Mouse (Mus musculus): ENCODE measurements around the gene Cntf. TPM values are rescaled to one million over a fixed set of nuclear protein-coding genes. Genes with fewer than 3 reads are reported as not detected.

Cntf gene
- total and polyA plus RNA-seq, 3 experiments = 0.10 to 7.4 (median 3.0) TPM

GRCm38 (mm10) chr19:12787721-12788120, 22.3 kb upstream of the Cntf start:
- Histone ChIP-seq H3K36me3 (replicated peaks) (peaks cover 42% of the 10 kb centered on the region), H3K27me3 (ENCODE audit: insufficient read depth, low read length) (no peaks in the 10 kb centered on the region), H3K4me3 (ENCODE audit: low read depth, low read length) (no peak overlapping the region), H3K4me1 (ENCODE audit: insufficient read depth, low read depth, low read length) (peaks cover 13% of the 10 kb centered on the region), H3K9me3 (replicated peaks) (no peaks in the 10 kb centered on the region)
- TF ChIP-seq GATA2 (IDR thresholded peaks at IDR 0.05; ENCODE audit: borderline replicate concordance, low read depth, low read length) (no peak), CTCF (IDR thresholded peaks at IDR 0.05; ENCODE audit: low read depth, low read length) (no peak), TAL1 (conservative IDR thresholded peaks at IDR 0.05; ENCODE audit: low read depth, low read length) (no peak)
- ATAC-seq (ENCODE audit: extremely low read depth, insufficient number of reproducible peaks, low FRiP score, poor library complexity, severe bottlenecking) (no peak), DNase-seq (ENCODE audit: low spot score) (no peak)

GRCm38 (mm10) chr19:12786803-12787395, 21.5 kb upstream of the Cntf start:
- Histone ChIP-seq H3K9me3 (replicated peaks) (no peaks in the 10 kb centered on the region), H3K4me1 (ENCODE audit: insufficient read depth, low read depth, low read length) (peaks cover 14% of the 10 kb centered on the region), H3K4me3 (ENCODE audit: low read depth, low read length) (no peak overlapping the region), H3K27me3 (ENCODE audit: insufficient read depth, low read length) (no peaks in the 10 kb centered on the region), H3K36me3 (replicated peaks) (peaks cover 42% of the 10 kb centered on the region)
- no peak for DNase-seq (ENCODE audit: low spot score)
- ATAC-seq (ENCODE audit: extremely low read depth, insufficient number of reproducible peaks, low FRiP score, poor library complexity, severe bottlenecking) = no peak
- TF ChIP-seq GATA2 (IDR thresholded peaks at IDR 0.05; ENCODE audit: borderline replicate concordance, low read depth, low read length) (no peak), CTCF (IDR thresholded peaks at IDR 0.05; ENCODE audit: low read depth, low read length) (no peak), TAL1 (conservative IDR thresholded peaks at IDR 0.05; ENCODE audit: low read depth, low read length) (no peak), GATA1 (IDR thresholded peaks at IDR 0.05; ENCODE audit: borderline replicate concordance, low read length) (no peak), POLR2AphosphoS5 (IDR thresholded peaks at IDR 0.05; ENCODE audit: insufficient replicate concordance, low read depth, low read length) (no peak)

- Histone ChIP-seq H3K4me3 (ENCODE audit: low read depth, low read length) (no peak overlapping the region), H3K9me3 (replicated peaks) (no peaks in the 10 kb centered on the region), H3K27me3 (ENCODE audit: insufficient read depth, low read length) (no peaks in the 10 kb centered on the region), H3K4me1 (ENCODE audit: insufficient read depth, low read depth, low read length) (peaks cover 7% of the 10 kb centered on the region; the same call in 1 of the 2 replicates), H3K36me3 (replicated peaks) (peaks cover 51% of the 10 kb centered on the region)
- ATAC-seq (ENCODE audit: extremely low read depth, insufficient number of reproducible peaks, low FRiP score, poor library complexity, severe bottlenecking) (no peak), DNase-seq (ENCODE audit: low spot score) (no peak)
- no peak for TF ChIP-seq CTCF (IDR thresholded peaks at IDR 0.05; ENCODE audit: low read depth, low read length)
These were observed 15.0 kb upstream of the Cntf start for GRCm38 (mm10) chr19:12780437-12780836.

- Histone ChIP-seq H3K4me1 (ENCODE audit: insufficient read depth, low read depth, low read length) (0 out of 2 replicates have a peak, but pooled peaks cover 2% of the 10 kb centered on the region), H3K36me3 (replicated peaks) (peaks cover 83% of the 10 kb centered on the region), H3K27me3 (ENCODE audit: insufficient read depth, low read length) (no peaks in the 10 kb centered on the region), H3K9me3 (replicated peaks) (no peaks in the 10 kb centered on the region), H3K4me3 (ENCODE audit: low read depth, low read length) (no peak overlapping the region)
- DNase-seq (ENCODE audit: low spot score) (no peak), ATAC-seq (ENCODE audit: extremely low read depth, insufficient number of reproducible peaks, low FRiP score, poor library complexity, severe bottlenecking) (no peak)
- TF ChIP-seq GATA2 (IDR thresholded peaks at IDR 0.05; ENCODE audit: borderline replicate concordance, low read depth, low read length) = no peak
- TF ChIP-seq CTCF (IDR thresholded peaks at IDR 0.05; ENCODE audit: low read depth, low read length) = no peak
- no peak for TF ChIP-seq GATA1 (IDR thresholded peaks at IDR 0.05; ENCODE audit: borderline replicate concordance, low read length)
- TF ChIP-seq TAL1 (conservative IDR thresholded peaks at IDR 0.05; ENCODE audit: low read depth, low read length) = no peak
- TF ChIP-seq POLR2AphosphoS5 (IDR thresholded peaks at IDR 0.05; ENCODE audit: insufficient replicate concordance, low read depth, low read length) = no peak
These were observed 5.5 kb upstream of the Cntf start for GRCm38 (mm10) chr19:12770888-12771287.

GRCm38 (mm10) chr19:12762212-12763130, 3.0 kb downstream of the Cntf start:
- DNase-seq (ENCODE audit: low spot score) (no peak), ATAC-seq (ENCODE audit: extremely low read depth, insufficient number of reproducible peaks, low FRiP score, poor library complexity, severe bottlenecking) (no peak)
- H3K27me3 ChIP-seq (ENCODE audit: insufficient read depth, low read length) = no peaks in the 10 kb centered on the region
- no peaks in the 10 kb centered on the region for H3K4me1 ChIP-seq (ENCODE audit: insufficient read depth, low read depth, low read length)
- H3K4me3 ChIP-seq (ENCODE audit: low read depth, low read length) = no peak overlapping the region
- TF ChIP-seq POLR2AphosphoS5 (IDR thresholded peaks at IDR 0.05; ENCODE audit: insufficient replicate concordance, low read depth, low read length) (no peak), CTCF (IDR thresholded peaks at IDR 0.05; ENCODE audit: low read depth, low read length) (no peak), GATA1 (IDR thresholded peaks at IDR 0.05; ENCODE audit: borderline replicate concordance, low read length) (no peak)
- no peaks in the 10 kb centered on the region for H3K9me3 ChIP-seq (replicated peaks)
- peaks cover 53% of the 10 kb centered on the region for H3K36me3 ChIP-seq (replicated peaks)

GRCm38 (mm10) chr19:12759656-12760055, 5.8 kb downstream of the Cntf start:
- Histone ChIP-seq H3K9me3 (replicated peaks) (no peaks in the 10 kb centered on the region), H3K27me3 (ENCODE audit: insufficient read depth, low read length) (peaks cover 3% of the 10 kb centered on the region; the same call in 1 of the 2 replicates), H3K36me3 (replicated peaks) (peaks cover 28% of the 10 kb centered on the region), H3K4me3 (ENCODE audit: low read depth, low read length) (no peak overlapping the region), H3K4me1 (ENCODE audit: insufficient read depth, low read depth, low read length) (no peaks in the 10 kb centered on the region)
- TF ChIP-seq GATA2 (IDR thresholded peaks at IDR 0.05; ENCODE audit: borderline replicate concordance, low read depth, low read length) (no peak), CTCF (IDR thresholded peaks at IDR 0.05; ENCODE audit: low read depth, low read length) (no peak), GATA1 (IDR thresholded peaks at IDR 0.05; ENCODE audit: borderline replicate concordance, low read length) (no peak), POLR2AphosphoS5 (IDR thresholded peaks at IDR 0.05; ENCODE audit: insufficient replicate concordance, low read depth, low read length) (no peak), TAL1 (conservative IDR thresholded peaks at IDR 0.05; ENCODE audit: low read depth, low read length) (no peak)
- DNase-seq (ENCODE audit: low spot score) (no peak), ATAC-seq (ENCODE audit: extremely low read depth, insufficient number of reproducible peaks, low FRiP score, poor library complexity, severe bottlenecking) (no peak)

Data from G1E (cell line).